Mouse (Mus musculus): Measurements from ENCODE around the gene Slc38a7. TPM values are rescaled to one million over a fixed set of nuclear protein-coding genes. Genes with fewer than 3 reads are reported as not detected.

Gene Slc38a7
- polyA plus RNA-seq, 1 experiment from 2014 or later, result 10.1 TPM

DNA sequence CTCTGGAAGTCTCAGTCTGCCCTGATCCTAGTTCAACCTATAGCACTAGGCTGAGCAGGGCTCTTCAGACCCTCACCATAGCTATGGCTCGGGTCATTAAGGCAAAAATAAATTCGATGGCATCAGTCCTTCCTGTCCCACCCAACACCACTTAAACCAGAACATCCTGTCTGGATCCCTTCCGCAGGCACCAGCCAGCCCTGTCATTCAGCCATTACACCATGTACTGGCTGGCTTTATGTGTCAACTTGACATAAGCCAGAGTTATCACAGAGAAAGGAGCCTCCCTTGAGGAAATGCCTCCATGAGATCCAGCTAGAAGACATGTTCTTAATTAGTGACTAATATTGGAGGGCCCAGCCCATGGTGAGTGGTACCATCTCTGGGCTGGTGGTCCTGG is 30.6 kb downstream of the Slc38a7 start:
- WGBS, result 23% methylated on average over 3 of the region's 3 CpGs
- H3K9ac ChIP-seq, result no peak overlapping the region
- peak; percentile 64 for ATAC-seq (replicated peaks; ENCODE audit: insufficient number of reproducible peaks, insufficient read depth, low FRiP score, low read depth)
- H3K4me2 ChIP-seq, result no peak overlapping the region
- no peaks in the 10 kb centered on the region for H3K9me3 ChIP-seq (replicated peaks)
- H3K36me3 ChIP-seq, result no peaks in the 10 kb centered on the region
- H3K27ac ChIP-seq, result peak overlapping the region; percentile 1; the same call in 1 of the 2 replicates
- no peaks in the 10 kb centered on the region for H3K27me3 ChIP-seq
- H3K4me3 ChIP-seq, result no peak overlapping the region
- peaks cover 10% of the 10 kb centered on the region for H3K4me1 ChIP-seq (replicated peaks)

DNA sequence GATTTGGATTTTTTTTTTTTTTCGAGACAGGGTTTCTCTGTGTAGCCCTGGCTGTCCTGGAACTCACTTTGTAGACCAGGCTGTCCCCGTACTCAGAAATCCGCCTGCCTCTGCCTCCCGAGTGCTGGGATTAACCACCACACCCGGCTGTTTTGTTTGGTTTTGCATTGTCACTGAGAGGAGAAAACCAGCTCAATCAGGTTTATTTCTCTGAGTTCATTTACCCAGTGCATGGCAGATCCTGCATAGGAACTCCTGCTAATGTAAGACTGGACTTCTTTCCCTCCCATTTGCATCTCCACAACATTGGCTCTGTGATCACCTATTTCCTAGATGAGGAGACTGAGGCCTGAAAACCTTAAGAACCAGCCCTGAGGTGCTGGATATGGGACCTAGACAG is 31.2 kb downstream of the Slc38a7 start:
- WGBS, result 84% methylated on average over 5 of the region's 5 CpGs
- ATAC-seq (replicated peaks; ENCODE audit: insufficient number of reproducible peaks, insufficient read depth, low FRiP score, low read depth), result no peak
- peak overlapping the region; percentile 1; the same call in 1 of the 2 replicates for H3K27ac ChIP-seq

DNA sequence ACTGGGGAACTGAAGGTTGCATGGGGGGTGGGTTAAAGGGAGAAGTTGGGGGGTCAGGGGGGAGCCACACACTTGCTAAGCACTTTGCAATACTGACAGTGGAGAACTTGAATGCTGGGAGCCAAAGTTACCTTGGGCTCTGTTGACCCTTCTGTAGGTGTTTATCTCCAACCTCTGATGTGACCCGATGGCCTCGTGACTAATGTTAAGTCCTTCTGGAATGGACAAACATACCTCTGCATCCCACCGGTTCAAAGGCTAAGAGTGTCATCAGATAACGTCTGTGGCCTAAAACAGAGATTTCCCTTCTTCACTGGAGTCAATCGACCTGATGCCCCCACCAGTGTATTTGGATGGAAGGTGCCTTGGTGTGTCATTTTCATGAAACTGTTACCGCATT is 32.1 kb downstream of the Slc38a7 start:
- no peak for ATAC-seq (replicated peaks; ENCODE audit: insufficient number of reproducible peaks, insufficient read depth, low FRiP score, low read depth)
- Histone ChIP-seq H3K4me1 (replicated peaks) (peaks cover 20% of the 10 kb centered on the region), H3K4me2 (no peak overlapping the region), H3K27ac (no peak overlapping the region), H3K27me3 (no peaks in the 10 kb centered on the region), H3K9me3 (replicated peaks) (no peaks in the 10 kb centered on the region), H3K9ac (no peak overlapping the region), H3K36me3 (no peaks in the 10 kb centered on the region), H3K4me3 (no peak overlapping the region)
- 78% methylated on average over 6 of the region's 6 CpGs for WGBS

More for the DNA sequence above, 31.2 kb downstream of the Slc38a7 start:
- no peak overlapping the region for H3K4me3 ChIP-seq
- H3K27me3 ChIP-seq, result no peaks in the 10 kb centered on the region
- no peaks in the 10 kb centered on the region for H3K36me3 ChIP-seq
- no peak overlapping the region for H3K9ac ChIP-seq
- H3K4me1 ChIP-seq (replicated peaks), result peaks cover 14% of the 10 kb centered on the region
- H3K4me2 ChIP-seq, result no peak overlapping the region
- no peaks in the 10 kb centered on the region for H3K9me3 ChIP-seq (replicated peaks)

DNA sequence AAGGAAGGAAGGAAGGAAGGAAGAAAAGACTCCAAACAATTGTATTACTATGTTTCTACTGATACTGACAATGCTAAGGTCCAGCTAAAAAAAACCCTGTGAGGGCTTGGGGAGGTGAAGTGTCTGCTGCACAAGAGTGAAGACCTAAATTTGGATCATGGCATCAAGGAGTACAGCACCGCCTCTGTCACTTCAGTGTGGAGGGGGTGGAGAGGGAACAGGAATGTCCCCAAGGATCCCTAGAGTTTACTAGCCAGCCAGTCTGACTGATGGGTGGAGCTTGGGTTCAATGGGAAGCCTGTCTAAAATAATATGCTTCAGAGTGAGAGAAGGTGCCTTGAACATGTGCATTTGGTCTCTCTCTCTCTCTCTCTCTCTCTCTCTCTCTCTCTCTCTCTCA is 35.1 kb downstream of the Slc38a7 start:
- peak; percentile 88 for ATAC-seq (replicated peaks; ENCODE audit: insufficient number of reproducible peaks, insufficient read depth, low FRiP score, low read depth)
- Histone ChIP-seq H3K4me2 (peak overlapping the region; percentile 36), H3K4me3 (no peak overlapping the region), H3K9ac (no peak overlapping the region), H3K36me3 (no peaks in the 10 kb centered on the region), H3K9me3 (replicated peaks) (no peaks in the 10 kb centered on the region), H3K27ac (peak overlapping the region; percentile 90), H3K4me1 (replicated peaks) (peaks cover 22% of the 10 kb centered on the region), H3K27me3 (no peaks in the 10 kb centered on the region)
- WGBS, result 11% methylated on average over 1 of the region's 1 CpGs

DNA sequence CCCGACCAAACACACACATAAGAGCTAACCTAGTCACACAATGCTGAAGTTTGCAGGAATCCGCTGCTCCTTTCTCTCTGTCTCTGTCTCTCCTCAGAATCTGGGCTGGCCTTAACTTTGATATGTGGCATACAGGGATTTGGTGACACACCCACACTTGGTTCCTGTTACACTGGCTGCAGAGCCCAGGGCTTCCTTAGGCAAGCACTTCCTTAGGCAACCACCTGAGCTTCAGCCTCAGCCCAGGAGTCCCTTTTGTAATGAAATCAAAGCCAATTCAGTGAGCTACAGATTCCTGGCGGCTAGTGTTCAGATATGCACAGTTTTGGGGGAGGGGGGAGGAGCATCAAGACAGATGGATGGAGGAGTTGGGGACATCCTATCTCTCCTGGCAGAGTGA is 35.7 kb downstream of the Slc38a7 start:
- ATAC-seq (replicated peaks; ENCODE audit: insufficient number of reproducible peaks, insufficient read depth, low FRiP score, low read depth), result no peak
- H3K9ac ChIP-seq, result no peak overlapping the region
- H3K4me3 ChIP-seq, result no peak overlapping the region
- WGBS, result 61% methylated on average over 3 of the region's 3 CpGs
- peak overlapping the region; percentile 90 for H3K27ac ChIP-seq
- no peaks in the 10 kb centered on the region for H3K36me3 ChIP-seq
- H3K4me2 ChIP-seq, result peak overlapping the region; percentile 36
- H3K4me1 ChIP-seq (replicated peaks), result peaks cover 21% of the 10 kb centered on the region
- H3K9me3 ChIP-seq (replicated peaks), result no peaks in the 10 kb centered on the region
- H3K27me3 ChIP-seq, result no peaks in the 10 kb centered on the region

DNA sequence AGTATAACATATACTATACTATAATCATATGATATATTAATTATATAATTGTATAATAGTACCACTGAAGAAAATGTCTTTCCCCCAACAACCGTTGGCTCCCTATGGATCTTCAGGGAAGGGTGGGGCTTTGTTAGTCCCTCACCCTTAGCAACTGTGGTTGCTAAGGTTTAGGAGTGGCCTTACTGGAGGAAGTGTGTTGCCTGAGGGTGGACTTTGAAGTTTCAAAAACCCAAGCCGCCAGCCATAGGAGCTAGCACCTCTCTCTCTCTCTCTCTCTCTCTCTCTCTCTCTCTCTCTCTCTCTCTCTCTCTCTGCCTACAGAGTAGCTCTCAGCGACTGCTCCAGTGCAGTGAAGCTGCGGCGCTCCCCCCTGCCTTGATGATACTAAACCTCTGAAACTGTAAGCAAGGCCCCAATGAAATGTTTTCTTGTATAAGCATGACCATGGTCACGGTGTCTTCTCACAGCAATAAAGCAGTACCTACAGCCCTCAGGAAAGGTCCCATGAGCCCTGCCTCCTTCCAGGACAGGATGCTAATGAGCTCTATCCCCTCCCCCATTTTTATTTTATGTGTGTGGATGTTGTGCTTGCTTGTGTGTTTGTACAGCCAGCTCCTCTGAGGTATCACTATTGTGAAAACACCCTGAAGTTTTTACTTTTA is 37.2 kb downstream of the Slc38a7 start:
- Histone ChIP-seq H3K9me3 (replicated peaks) (no peaks in the 10 kb centered on the region), H3K27ac (peak overlapping the region; percentile 90; the same call in 1 of the 2 replicates), H3K36me3 (no peaks in the 10 kb centered on the region), H3K9ac (no peak overlapping the region), H3K27me3 (no peaks in the 10 kb centered on the region), H3K4me3 (no peak overlapping the region), H3K4me2 (no peak overlapping the region), H3K4me1 (replicated peaks) (peaks cover 29% of the 10 kb centered on the region)
- 41% methylated on average over 6 of the region's 6 CpGs for WGBS
- ATAC-seq (replicated peaks; ENCODE audit: insufficient number of reproducible peaks, insufficient read depth, low FRiP score, low read depth), result no peak

DNA sequence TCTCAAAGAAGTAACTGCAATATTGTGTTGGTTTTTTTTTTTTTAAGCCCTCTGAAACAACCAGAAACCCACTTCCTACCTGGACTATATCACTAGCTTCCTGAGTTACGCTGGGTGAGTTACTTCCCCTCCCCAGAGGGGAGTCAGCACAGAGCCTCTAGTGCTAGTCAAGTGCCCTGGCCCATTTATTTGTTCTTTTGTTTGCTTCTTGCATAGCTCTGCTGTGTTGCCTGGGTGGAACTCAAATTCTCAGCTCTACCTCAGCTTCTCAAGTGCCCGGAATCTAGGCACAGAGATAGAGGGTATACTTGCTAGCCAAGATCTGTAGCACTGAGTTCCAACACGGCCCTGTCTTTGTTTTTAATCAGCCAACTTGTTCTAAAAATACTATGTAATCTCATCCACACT is 43.2 kb downstream of the Slc38a7 start:
- ATAC-seq (replicated peaks; ENCODE audit: insufficient number of reproducible peaks, insufficient read depth, low FRiP score, low read depth), result peak; percentile 33
- Histone ChIP-seq H3K9me3 (replicated peaks) (no peaks in the 10 kb centered on the region), H3K4me1 (replicated peaks) (peaks cover 50% of the 10 kb centered on the region), H3K36me3 (no peaks in the 10 kb centered on the region), H3K27me3 (no peaks in the 10 kb centered on the region), H3K4me3 (0 out of 2 replicates have a peak overlapping the region, but pooled peaks have one; percentile 7), H3K9ac (0 out of 2 replicates have a peak overlapping the region, but pooled peaks have one; percentile 17), H3K27ac (peak overlapping the region; percentile 92), H3K4me2 (peak overlapping the region; percentile 40)
- 10% methylated on average over 3 of the region's 3 CpGs for WGBS

DNA sequence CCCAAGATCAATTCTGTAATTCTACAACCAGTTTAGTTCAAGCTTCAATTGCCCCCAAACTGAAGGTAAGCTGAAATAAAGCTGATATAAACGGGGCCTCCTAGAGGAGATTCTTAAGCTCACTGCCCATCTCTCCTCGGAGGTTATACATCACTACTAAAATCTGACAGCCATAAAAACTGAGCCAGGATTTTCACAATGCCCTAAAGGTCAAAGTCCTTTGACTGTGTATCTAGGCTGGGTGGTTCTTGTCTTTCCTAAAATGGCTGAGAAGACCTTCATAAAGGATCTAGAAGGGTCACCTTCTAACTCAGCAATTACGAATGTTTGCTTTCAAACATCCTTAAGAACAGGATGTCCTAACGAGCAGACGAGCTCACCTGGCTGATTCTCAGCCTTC is 44.2 kb downstream of the Slc38a7 start:
- no peaks in the 10 kb centered on the region for H3K27me3 ChIP-seq
- peaks cover 61% of the 10 kb centered on the region for H3K4me1 ChIP-seq (replicated peaks)
- 82% methylated on average over 5 of the region's 5 CpGs for WGBS
- ATAC-seq (replicated peaks; ENCODE audit: insufficient number of reproducible peaks, insufficient read depth, low FRiP score, low read depth), result no peak
- H3K4me3 ChIP-seq, result no peak overlapping the region
- no peaks in the 10 kb centered on the region; the same call in 1 of the 2 replicates for H3K36me3 ChIP-seq
- H3K27ac ChIP-seq, result peak overlapping the region; percentile 92
- no peak overlapping the region for H3K9ac ChIP-seq
- no peak overlapping the region for H3K4me2 ChIP-seq
- no peaks in the 10 kb centered on the region for H3K9me3 ChIP-seq (replicated peaks)

DNA sequence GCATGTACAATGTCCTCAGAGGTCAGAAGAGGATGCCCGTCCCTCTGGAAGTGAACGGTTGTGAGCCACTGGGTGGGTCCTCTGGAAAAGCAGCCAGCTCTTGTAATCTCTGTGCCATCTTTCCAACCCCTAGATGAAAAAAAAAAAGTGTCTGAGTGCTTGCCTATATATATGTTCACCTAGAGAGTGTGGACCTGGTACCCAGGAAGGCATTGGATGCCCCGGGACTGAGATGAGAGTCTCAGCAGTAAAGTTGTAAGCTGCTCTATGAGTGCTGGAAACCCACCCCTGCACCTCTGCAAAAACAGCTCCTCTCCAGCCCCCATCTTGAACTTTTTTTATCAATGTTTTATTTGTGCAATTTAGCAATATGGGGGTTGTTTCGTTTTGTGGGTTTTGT is 44.7 kb downstream of the Slc38a7 start:
- Histone ChIP-seq H3K4me2 (no peak overlapping the region), H3K9ac (no peak overlapping the region), H3K4me1 (replicated peaks) (peaks cover 63% of the 10 kb centered on the region), H3K36me3 (no peaks in the 10 kb centered on the region; the same call in 1 of the 2 replicates), H3K9me3 (replicated peaks) (no peaks in the 10 kb centered on the region), H3K27me3 (no peaks in the 10 kb centered on the region), H3K27ac (no peak overlapping the region), H3K4me3 (no peak overlapping the region)
- WGBS, result 88% methylated on average over 4 of the region's 4 CpGs
- ATAC-seq (replicated peaks; ENCODE audit: insufficient number of reproducible peaks, insufficient read depth, low FRiP score, low read depth), result no peak

DNA sequence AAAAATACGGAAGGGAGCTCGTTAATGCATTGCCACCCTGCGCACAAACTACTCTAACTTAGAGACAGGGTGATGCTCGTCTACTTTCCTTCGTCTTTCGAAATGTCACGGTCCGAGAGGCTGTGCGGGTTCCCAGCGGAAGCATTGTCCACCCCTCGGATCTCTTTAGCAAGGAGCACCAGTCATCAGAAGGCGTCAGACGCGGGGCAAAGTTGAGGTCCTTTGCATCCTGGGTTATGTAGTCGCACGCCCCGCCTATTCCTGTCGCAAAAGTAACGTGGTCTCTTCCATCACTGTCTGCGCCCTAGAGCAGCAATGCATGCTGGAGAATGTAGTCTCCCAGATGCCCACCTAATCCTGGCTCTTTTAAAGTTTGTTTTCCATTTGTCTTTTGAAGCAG is 45.5 kb downstream of the Slc38a7 start:
- Histone ChIP-seq H3K9ac (peak overlapping the region; percentile 66), H3K4me2 (peak overlapping the region; percentile 85), H3K27me3 (no peaks in the 10 kb centered on the region), H3K27ac (peak overlapping the region; percentile 98), H3K4me3 (peak overlapping the region; percentile 97), H3K4me1 (replicated peaks) (peaks cover 67% of the 10 kb centered on the region), H3K36me3 (no peaks in the 10 kb centered on the region; the same call in 1 of the 2 replicates), H3K9me3 (replicated peaks) (no peaks in the 10 kb centered on the region)
- WGBS, result under 1% methylated on average over 20 of the region's 20 CpGs
- peak; percentile 88 for ATAC-seq (replicated peaks; ENCODE audit: insufficient number of reproducible peaks, insufficient read depth, low FRiP score, low read depth)

DNA sequence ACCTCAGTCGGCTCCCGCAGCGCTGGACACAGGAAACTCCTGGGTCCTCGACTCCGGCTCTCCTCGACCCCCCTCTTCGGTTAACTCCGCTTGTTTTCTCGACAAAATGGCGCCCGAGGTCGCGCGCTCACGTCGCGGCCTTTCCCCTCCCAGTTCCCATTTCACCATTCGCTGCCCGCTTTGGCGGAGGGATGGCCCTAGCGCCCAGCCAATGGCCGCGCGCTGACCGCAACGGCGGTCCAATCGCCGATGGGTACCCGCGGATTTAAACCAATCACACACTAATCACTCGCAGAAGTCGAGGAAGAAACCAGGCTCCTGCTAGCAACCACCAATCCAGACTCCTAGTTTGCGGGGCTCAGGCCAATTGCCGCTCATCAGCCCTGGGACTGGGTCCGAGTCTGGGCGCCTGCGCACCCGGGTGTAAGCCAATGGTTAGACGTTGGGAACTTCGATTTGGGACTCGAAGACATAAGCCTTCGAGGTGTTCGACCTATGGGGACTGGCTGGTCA is 46.0 kb downstream of the Slc38a7 start, which contains the start of gene Cnot1:
Gene Cnot1 (minus strand): TSS at position 134 of the 513 bp plus-strand sequence.
- WGBS, result 0% methylated on average over 44 of the region's 44 CpGs
- H3K4me1 ChIP-seq (replicated peaks), result peaks cover 67% of the 10 kb centered on the region
- peak; percentile 91 for ATAC-seq (replicated peaks; ENCODE audit: insufficient number of reproducible peaks, insufficient read depth, low FRiP score, low read depth)

More for the DNA sequence above, 46.0 kb downstream of the Slc38a7 start, which contains the start of gene Cnot1:
- H3K27me3 ChIP-seq, result no peaks in the 10 kb centered on the region
- peak within 1 kb of the TSS; percentile 98 for H3K27ac ChIP-seq
- no peaks in the 10 kb centered on the region for H3K9me3 ChIP-seq (replicated peaks)
- no peaks in the 10 kb centered on the region; the same call in 1 of the 2 replicates for H3K36me3 ChIP-seq
- peak within 1 kb of the TSS; percentile 99 for H3K9ac ChIP-seq
- H3K4me3 ChIP-seq, result peak within 1 kb of the TSS; percentile 97
- H3K4me2 ChIP-seq, result peak within 1 kb of the TSS; percentile 90

All from heart, embryonic 15.5 days (tissue).